Mouse (Mus musculus) megakaryocyte progenitor cell, adult 5-6 weeks (primary cell): ENCODE data around the gene Miip. TPM values are rescaled to one million over a fixed set of nuclear protein-coding genes. Genes with fewer than 3 reads are reported as not detected.
"Not testable (repeated sequence)": the region's sequence is repeated elsewhere in the genome, so short reads cannot be mapped to it uniquely, and the experiment has no call there.

Experiments
- ATAC-seq: replicated peaks from 2 replicates; pipeline ENCODE4 v1.8.0; 2016; ENCODE audit warnings: mild to moderate bottlenecking, moderate TSS enrichment, inconsistent platforms; ENCODE audit not compliant: poor library complexity
- total RNA-seq, 2 experiments: library from RNA; stranded (forward) in 1 of 2; stranded (reverse) in 1 of 2; fragments of 157-497, 149-512 nt in 1 of 2; fragments of 200-1000 nt in 1 of 2; gene quantifications; 2 replicates each; pipeline versions ENCODE4 v1.2.3 to v1.2.4; 2015 to 2017

The Miip gene
- total RNA-seq, 2 experiments from 2014 or later: 40.2 to 43.6 TPM

DNA sequence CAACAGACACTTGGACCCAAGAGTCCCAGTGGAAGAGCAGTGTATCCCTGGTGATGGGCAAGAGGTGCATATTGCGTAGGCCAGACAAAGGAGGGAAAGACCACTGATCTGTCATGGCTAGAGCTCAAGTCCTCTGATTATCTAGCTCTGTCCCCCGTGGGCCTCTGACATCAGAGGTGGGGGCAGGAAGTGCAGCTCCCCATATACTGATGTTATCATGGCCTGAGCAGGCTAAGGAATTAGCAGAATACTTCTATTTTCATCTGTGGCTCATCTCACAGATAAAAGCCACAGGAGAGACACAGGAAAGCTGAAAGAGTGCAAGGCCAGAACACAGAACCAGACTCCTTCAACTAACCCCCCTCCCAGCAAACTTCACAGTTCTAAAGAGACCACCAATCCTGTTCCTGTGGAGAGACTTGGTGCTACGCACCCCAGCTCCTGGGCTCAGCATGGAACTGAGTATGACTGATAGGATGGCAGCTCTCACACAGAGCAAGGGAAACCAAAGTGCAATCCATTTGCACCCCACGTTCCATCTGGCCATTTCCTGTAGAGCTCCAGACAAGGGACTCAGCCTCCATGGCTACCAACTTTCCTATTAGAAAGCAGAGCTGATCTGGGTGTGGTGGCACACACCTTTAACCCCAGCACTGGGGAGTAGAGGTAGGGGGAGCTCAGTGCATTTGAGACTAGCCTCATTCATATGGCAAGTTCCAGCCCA, 7.4 kb upstream of the Miip start:
- peak; percentile 46 for ATAC-seq

DNA sequence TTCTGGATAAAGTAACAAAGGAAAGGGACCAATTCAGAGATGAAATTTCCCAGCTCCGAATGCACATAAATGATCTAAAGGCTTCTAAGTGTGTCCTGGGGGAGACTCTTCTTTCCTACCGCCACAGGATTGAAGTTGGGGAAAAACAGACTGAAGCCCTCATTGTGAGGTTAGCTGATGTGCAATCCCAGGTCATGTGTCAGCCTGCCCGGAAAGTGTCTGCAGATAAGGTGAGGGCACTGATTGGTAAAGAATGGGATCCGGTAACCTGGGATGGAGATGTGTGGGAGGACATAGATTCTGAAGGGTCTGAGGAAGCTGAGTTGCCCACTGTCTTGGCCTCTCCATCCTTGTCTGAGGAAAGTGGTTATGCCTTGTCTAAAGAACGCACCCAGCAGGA, 622 bp upstream of the Miip start:
- ATAC-seq: peak; percentile 11; the same call in 1 of the 2 replicates

DNA sequence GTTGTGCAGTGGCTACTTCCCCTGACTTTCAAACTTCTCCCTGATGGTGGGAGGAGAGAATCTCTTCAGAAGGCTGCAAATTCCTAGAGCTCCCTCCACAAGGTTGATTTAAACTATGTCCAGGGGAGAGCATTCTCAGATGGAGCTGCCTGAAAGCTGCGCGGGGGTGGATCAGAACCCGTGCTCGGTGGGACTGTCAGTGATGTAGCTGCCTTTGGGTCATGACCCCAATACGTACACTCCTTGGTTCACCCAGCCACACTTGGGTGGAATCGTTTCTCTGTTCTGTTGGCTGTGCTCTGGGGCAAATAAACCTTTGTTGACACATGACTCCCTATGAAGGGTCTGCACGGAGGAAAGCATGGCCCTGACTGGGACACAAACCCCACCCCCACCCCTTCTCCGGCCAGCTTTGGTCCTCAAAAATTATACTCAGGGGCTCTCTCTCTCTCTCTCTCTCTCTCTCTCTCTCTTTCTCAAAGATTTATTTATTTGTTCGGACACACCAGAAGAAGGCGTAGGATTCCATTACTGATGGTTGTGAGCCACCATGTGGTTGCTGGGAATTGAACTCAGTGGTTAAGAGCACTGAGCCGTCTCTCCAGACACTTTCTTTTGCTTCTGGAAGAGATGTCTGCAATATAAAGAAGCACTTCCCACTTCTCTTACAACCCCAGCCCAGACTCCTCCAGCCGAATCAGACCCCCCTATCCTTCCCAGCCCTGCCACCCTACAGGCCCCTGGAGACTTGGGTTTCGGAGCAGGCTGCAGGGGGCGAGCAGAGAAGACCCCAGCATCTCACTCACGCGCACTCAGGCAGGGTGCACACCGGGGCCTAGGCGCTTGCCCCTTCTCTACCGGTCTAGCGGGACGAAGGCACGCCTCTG, 810 bp downstream of the Miip start:
- no peak for ATAC-seq

DNA sequence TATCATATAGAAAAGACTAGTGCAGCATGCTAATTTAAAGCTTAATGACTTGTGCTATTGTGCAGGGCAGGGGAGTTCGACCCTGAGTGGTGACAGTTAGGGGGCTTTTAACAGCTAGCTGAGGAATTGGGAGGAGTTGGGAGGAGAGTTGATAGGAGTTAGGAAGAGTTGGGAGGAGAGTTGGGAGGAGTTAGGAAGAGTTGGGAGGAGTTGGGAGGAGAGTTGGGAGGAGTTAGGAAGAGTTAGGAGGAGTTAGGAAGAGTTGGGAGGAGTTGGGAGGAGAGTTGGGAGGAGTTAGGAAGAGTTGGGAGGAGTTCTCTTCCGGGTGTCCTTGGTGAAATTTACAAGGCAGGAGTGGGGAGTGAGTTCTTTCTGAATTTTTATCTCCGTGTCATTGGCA, 1.8 kb downstream of the Miip start:
- not testable (repeated sequence) for ATAC-seq

DNA sequence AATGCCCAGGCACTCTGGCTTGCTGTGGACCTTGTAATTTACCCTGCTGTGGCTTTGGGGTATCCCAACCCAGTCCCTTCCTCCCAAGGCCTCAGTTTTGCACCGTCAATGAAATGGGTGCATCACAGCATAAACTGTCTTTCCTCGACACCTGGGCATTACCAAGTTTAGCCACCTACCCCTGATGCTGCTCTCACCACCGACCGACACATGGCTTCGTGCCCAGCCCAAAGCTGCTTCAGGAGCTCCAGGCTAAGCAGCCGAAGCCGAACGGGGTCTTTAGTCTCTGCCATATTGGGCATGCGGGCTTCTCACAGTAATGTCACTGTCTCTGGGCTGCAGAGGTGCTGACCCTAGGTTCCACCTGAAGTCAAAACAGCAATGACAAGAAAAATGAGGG, 2.6 kb downstream of the Miip start:
- ATAC-seq: no peak

DNA sequence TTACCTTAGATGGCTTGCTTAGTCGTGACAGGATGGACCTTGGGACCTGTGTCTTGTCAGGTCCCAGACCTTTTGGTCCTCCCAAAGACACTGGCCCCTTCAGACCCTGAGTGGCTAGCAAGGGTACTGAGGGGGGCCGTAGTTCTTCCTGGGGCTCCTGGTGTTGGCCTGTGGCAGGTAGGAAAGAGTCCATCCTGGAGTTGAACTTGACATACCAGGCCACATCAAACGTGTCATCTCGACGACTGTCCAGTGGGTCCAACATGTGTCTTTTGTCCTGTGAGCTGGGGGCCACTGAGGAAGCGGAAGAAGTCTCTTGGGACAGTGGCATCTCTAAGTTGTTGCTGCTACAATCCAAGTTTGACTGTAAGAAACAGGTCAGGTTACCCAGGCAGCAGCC, 3.0 kb downstream of the Miip start:
- ATAC-seq: no peak

DNA sequence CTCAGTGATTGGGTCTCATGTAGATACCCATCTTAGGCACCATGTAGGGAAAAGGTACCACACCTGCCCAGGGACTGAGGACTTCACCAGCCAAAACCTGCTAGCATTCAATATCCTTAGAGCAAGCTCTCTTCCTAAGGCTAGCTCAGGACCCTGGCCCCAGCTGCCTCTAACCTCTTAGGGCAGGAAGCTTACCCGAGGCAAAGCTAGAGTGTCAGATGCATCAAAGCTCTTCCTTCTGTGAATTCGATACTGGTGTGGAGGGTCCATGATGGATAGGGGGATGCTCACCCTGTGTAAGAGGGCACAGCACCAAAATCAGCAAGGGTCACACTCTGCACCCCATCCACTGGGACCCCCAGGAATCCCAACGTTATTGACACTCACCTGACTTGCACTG, 6.6 kb downstream of the Miip start:
- ATAC-seq: no peak

DNA sequence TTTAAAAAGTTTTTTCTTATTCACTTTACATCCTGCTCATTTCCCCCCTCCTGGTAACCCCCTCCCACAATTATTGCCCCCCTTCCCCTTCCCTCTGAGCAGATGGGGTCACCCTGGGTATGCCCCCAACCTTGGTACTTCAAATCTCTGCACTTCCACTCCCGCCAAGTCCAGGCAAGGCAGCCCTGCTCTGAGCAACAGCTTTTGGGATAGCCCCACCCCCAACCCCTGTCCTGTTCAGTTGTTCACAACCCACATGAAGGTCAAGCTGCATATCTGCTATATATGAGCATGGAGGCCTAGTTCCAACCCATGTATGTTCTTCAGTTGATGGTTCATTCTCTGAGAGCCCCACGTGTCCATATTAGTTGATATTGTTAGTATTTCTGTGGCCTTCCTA, 17.8 kb downstream of the Miip start:
- no peak for ATAC-seq

DNA sequence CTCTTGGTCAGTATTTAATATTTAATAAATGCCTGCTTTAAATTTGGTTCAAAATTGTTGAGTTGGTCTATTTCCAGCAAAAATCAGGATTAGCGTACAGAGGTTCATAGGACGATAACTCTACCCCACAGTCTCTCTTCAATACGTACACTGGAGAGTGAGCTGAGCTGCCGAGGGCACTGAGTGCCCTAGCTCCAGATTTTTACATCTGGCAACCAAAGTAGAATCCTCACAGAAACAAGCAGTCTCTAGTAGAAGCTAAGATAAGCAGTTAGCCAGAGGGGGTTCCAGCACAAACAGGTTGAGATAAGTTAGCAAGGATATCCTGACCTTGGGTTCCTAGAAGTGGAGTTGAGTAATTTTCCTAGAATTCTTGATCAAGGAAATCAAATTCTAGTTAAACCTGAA, 20.0 kb downstream of the Miip start:
- ATAC-seq: peak; percentile 55

DNA sequence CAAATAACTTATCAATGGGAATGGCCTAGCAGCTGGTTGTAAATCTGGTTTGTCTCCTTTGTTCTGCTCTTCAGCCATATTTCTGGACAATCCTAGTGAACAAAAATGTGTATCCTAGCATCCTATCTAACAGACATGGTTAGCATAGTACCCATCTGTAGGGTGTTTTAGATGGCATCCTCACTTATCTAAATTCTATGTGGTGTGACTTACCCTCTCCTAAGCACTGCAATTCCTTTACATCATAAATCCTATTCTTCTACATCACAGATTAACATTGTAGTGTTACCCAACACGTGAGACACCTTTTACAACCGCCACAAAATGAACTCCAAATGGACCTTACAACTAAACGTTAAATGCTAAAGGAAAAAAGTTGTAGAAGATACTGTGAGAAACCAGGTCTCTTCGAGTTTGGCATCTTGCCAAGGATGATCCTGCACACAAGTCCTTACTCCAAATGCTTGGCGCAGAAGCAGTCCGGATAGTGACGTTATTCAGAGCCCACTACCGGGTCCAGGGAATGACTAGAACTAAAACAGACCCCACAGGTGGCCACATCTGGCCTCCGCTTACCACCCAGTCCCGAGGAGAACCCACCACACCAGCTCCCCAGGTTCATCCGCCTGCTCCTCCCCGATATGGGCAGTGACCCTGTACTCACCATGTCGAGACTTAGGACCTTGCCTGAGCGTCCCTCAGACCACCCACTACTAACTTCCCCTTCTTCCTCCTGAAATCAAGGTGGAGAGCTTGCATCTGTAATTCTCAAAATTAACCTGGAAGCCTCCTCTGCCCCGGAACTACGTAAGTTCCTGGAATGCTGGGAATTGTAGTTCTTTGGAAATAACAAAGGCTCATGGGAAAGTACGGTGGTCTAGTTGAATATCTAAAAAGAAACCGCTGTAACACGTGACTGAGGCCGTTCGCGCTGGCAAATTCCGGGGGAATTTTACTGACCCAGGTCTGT, 20.7 kb downstream of the Miip start, which contains the start of gene Zfp933:
Gene Zfp933, minus strand, starts transcription at position 753 of the 970 bp plus-strand sequence.
- ATAC-seq: peak; percentile 90

DNA sequence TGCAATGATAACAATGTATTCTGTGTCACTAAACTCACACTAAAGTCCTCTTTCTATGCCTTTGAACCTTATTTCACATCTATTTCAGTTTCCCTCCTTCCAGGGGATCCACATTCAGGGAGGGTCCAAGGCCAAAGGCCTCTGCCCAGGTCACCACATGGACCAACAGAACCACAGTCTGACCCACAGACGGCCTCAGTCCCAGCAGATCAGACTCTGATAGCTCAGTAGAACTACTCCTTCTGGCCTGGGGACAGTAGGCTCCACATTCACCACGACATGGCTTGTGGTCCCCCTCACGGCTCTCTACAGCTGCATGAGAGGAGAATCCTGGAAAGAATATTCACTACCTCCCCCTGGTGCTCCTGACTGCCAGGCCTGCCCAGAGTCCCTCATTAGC, 25.7 kb downstream of the Miip start:
- no peak for ATAC-seq

DNA sequence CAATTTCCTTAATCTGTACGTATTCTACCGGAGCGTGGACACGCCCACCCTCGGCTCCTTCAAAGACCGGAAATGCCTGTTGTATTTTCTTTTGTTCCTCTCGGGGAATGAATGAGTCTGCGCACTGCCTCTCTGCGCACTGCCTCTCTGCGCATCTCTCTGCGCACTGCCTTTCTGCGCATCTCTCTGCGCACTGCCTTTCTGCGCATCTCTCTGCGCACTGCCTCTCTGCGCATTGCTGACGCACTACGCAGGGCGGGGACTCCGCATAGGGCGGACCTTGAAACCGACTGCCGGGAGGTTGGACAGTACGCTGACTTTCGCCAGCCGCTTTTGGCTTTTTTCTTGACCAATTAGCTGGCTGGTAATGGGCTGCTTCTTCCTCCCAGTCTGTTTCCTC, 29.3 kb downstream of the Miip start:
- not testable (repeated sequence) for ATAC-seq

DNA sequence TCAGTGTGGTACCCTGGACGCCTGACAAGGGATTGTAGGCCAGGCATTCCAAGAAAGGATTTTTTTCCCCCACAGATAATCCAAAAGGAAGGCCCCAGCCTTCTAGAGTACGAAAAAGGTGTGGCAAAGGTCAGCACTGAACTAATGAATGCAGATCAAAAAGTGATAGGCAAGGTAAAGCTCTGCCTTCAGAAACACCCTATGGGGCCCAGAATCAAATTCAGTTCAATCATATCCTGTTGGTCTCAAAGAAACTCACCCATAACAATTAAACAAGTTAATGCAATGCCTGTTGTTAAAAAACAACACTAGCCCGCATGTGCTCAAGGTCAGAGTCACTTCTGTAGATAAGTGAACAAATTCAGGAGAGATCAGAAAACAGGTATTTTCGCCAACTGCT, 44.2 kb downstream of the Miip start:
- ATAC-seq: no peak

DNA sequence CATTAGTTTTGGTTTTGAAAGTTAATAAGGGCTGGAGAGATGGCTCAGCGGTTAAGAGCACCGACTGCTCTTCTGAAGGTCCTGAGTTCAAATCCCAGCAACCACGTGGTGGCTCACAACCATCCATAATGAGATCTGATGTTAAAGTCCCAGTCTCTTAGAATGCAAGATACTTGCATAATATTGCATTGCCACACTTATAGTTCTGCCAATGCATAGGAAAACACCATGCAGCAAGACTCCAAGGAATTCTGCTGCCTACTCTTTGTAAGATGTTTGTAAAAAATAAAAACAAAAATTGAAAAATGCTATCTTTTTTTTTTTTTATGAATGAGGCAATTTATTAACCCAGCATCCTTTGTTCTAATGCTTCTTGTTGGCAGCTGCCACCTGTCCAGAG, 47.2 kb downstream of the Miip start:
- 0 out of 2 replicates have a peak, but pooled peaks have one; percentile 34 for ATAC-seq

DNA sequence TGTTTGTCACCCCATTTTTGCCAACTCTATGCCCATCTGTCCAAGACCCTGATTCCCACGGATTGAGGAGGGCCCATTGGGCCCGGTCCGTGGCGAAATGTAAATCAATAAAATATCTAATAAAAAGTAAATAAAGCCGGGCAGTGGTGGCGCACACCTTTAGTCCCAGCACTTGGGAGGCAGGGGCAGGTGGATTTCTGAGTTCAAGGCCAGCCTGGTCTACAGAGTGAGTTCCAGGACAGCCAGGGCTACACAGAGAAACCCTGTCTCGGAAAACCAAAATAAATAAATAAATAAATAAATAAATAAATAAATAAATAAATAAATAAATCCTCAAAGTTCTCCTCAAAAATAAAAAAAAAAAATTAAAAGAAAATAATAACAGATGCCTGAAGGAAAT, 49.0 kb downstream of the Miip start:
- not testable (repeated sequence) for ATAC-seq

DNA sequence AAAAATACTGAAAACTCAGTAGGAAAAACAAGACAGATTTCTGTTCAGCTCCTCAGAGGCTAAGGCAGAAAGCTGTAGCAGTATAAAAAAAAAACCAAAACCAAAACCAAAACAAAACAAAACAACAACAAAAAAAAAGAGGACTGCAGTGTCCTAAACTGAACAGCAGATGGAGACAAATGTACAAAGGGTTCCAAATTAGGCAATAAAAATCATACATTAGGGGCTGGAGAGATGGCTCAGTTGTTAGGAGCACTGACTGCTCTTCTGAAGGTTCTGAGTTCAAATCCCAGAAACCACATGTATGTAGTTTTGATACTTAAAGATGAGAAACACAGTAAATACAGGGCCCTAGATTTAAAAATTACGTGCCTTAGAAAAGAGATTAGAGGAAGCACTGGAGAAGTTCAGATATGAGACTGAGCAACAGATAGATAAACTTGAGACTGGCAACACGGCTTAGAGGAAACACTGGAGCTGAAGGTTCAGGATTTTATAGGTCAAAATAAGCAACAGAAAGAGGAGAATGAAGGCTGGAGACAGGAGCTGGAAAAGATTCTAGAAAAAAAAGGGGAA, 53.9 kb downstream of the Miip start:
- peak; percentile 94 for ATAC-seq

DNA sequence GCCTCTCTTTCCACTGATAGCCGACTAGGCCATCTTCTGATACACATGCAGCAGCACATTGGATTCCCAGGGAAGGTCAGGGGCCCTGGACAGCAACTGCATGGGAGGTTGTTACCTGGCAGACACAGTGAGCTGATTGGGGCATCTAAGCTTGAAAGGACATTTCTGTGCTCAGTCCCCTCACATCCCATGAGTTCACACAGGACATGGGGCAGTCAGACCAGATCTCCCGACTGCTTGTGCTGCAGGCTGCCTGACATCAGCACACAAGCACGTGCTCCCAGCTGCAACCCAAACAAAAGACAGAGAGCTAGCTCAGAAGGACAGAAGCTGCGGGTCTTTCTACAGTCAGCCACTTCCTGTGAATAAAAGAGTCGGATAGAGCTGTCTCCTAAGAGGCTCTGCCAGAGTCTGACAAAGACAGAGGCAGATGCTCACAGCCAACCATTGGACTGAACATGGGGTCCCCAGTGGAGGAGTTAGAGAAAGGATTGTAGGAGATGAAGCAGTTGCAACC, 55.3 kb downstream of the Miip start:
- ATAC-seq: no peak
